Mouse (Mus musculus): ENCODE results near the gene Lmbr1l. TPM values are rescaled to one million over a fixed set of nuclear protein-coding genes. Genes with fewer than 3 reads are reported as not detected.

Gene Lmbr1l
- polyA plus RNA-seq, 1 experiment from 2014 or later, result 4.5 TPM

GRCm38 (mm10) chr15:98917091-98917490 is 940 bp downstream of the Lmbr1l start:
- Histone ChIP-seq H3K27me3 (ENCODE audit: insufficient read depth, low read length) (no peaks in the 10 kb centered on the region), H3K36me3 (ENCODE audit: insufficient read depth) (peaks cover 11% of the 10 kb centered on the region), H3K4me3 (ENCODE audit: low read depth, low read length) (peak overlapping the region; percentile 86), H3K27ac (ENCODE audit: low read depth) (peak overlapping the region; percentile 96), H3K4me1 (ENCODE audit: insufficient read depth) (no peaks in the 10 kb centered on the region; the same call in 1 of the 2 replicates), H3K4me2 (peak overlapping the region; percentile 86), H3K9ac (peak overlapping the region; percentile 79), H3K9me3 (ENCODE audit: low read depth, low read length) (no peaks in the 10 kb centered on the region)
- DNase-seq, result peak; percentile 63
- WGBS, result 1% methylated on average over 14 of the region's 14 CpGs
- TF ChIP-seq CTCF (IDR thresholded peaks at IDR 0.05; ENCODE audit: low read depth), result no peak
- ATAC-seq (ENCODE audit: insufficient read depth), result no peak

GRCm38 (mm10) chr15:98916016-98916415 is 2.0 kb downstream of the Lmbr1l start:
- ATAC-seq (ENCODE audit: insufficient read depth) (no peak), DNase-seq (no peak)
- TF ChIP-seq CTCF (IDR thresholded peaks at IDR 0.05; ENCODE audit: low read depth), result no peak
- Histone ChIP-seq H3K4me3 (ENCODE audit: low read depth, low read length) (no peak overlapping the region), H3K27ac (ENCODE audit: low read depth) (no peak overlapping the region), H3K9ac (0 out of 2 replicates have a peak overlapping the region, but pooled peaks have one; percentile 79), H3K4me2 (peak overlapping the region; percentile 86; the same call in 1 of the 2 replicates), H3K9me3 (ENCODE audit: low read depth, low read length) (no peaks in the 10 kb centered on the region), H3K4me1 (ENCODE audit: insufficient read depth) (no peaks in the 10 kb centered on the region; the same call in 1 of the 2 replicates), H3K27me3 (ENCODE audit: insufficient read depth, low read length) (no peaks in the 10 kb centered on the region), H3K36me3 (ENCODE audit: insufficient read depth) (peaks cover 22% of the 10 kb centered on the region)
- WGBS, result 91% methylated on average over 4 of the region's 4 CpGs

GRCm38 (mm10) chr15:98914903-98915302 is 3.1 kb downstream of the Lmbr1l start:
- no peak overlapping the region for H3K4me2 ChIP-seq
- H3K4me3 ChIP-seq (ENCODE audit: low read depth, low read length), result no peak overlapping the region
- peaks cover 30% of the 10 kb centered on the region for H3K36me3 ChIP-seq (ENCODE audit: insufficient read depth)
- H3K27me3 ChIP-seq (ENCODE audit: insufficient read depth, low read length), result no peaks in the 10 kb centered on the region
- TF ChIP-seq CTCF (IDR thresholded peaks at IDR 0.05; ENCODE audit: low read depth), result no peak
- 85% methylated on average over 6 of the region's 6 CpGs for WGBS
- no peak overlapping the region for H3K9ac ChIP-seq
- H3K4me1 ChIP-seq (ENCODE audit: insufficient read depth), result no peaks in the 10 kb centered on the region; the same call in 1 of the 2 replicates
- ATAC-seq (ENCODE audit: insufficient read depth), result no peak
- no peaks in the 10 kb centered on the region for H3K9me3 ChIP-seq (ENCODE audit: low read depth, low read length)
- DNase-seq, result no peak
- H3K27ac ChIP-seq (ENCODE audit: low read depth), result no peak overlapping the region

- no peak overlapping the region for H3K4me2 ChIP-seq
- peaks cover 48% of the 10 kb centered on the region for H3K36me3 ChIP-seq (ENCODE audit: insufficient read depth)
- no peaks in the 10 kb centered on the region for H3K4me1 ChIP-seq (ENCODE audit: insufficient read depth)
- 32% methylated on average over 10 of the region's 10 CpGs for WGBS
- H3K9ac ChIP-seq, result no peak overlapping the region
- H3K4me3 ChIP-seq (ENCODE audit: low read depth, low read length), result no peak overlapping the region
- H3K27me3 ChIP-seq (ENCODE audit: insufficient read depth, low read length), result peaks cover 6% of the 10 kb centered on the region; the same call in 1 of the 2 replicates
- peak; percentile 80 for TF ChIP-seq CTCF (IDR thresholded peaks at IDR 0.05; ENCODE audit: low read depth)
- ATAC-seq (ENCODE audit: insufficient read depth), result no peak
- no peak overlapping the region for H3K27ac ChIP-seq (ENCODE audit: low read depth)
- DNase-seq, result peak; percentile 73
- H3K9me3 ChIP-seq (ENCODE audit: low read depth, low read length), result no peaks in the 10 kb centered on the region
Measured at GRCm38 (mm10) chr15:98904692-98905091, 13.3 kb downstream of the Lmbr1l start.

- ATAC-seq (ENCODE audit: insufficient read depth) (no peak), DNase-seq (no peak)
- H3K4me2 ChIP-seq, result no peak overlapping the region
- TF ChIP-seq CTCF (IDR thresholded peaks at IDR 0.05; ENCODE audit: low read depth), result no peak
- H3K9ac ChIP-seq, result no peak overlapping the region
- no peak overlapping the region for H3K4me3 ChIP-seq (ENCODE audit: low read depth, low read length)
- peaks cover 28% of the 10 kb centered on the region for H3K36me3 ChIP-seq (ENCODE audit: insufficient read depth)
- peaks cover 7% of the 10 kb centered on the region; the same call in 1 of the 2 replicates for H3K4me1 ChIP-seq (ENCODE audit: insufficient read depth)
- no peak overlapping the region for H3K27ac ChIP-seq (ENCODE audit: low read depth)
- WGBS, result 87% methylated on average over 2 of the region's 2 CpGs
- H3K9me3 ChIP-seq (ENCODE audit: low read depth, low read length), result no peaks in the 10 kb centered on the region
- peaks cover 26% of the 10 kb centered on the region for H3K27me3 ChIP-seq (ENCODE audit: insufficient read depth, low read length)
Measured at GRCm38 (mm10) chr15:98902600-98902999, 15.4 kb downstream of the Lmbr1l start.

GRCm38 (mm10) chr15:98901530-98901929 is 16.5 kb downstream of the Lmbr1l start:
- Histone ChIP-seq H3K9me3 (ENCODE audit: low read depth, low read length) (no peaks in the 10 kb centered on the region), H3K4me1 (ENCODE audit: insufficient read depth) (peaks cover 7% of the 10 kb centered on the region; the same call in 1 of the 2 replicates), H3K36me3 (ENCODE audit: insufficient read depth) (peaks cover 21% of the 10 kb centered on the region), H3K9ac (no peak overlapping the region), H3K27ac (ENCODE audit: low read depth) (no peak overlapping the region), H3K27me3 (ENCODE audit: insufficient read depth, low read length) (peaks cover 36% of the 10 kb centered on the region), H3K4me2 (no peak overlapping the region), H3K4me3 (ENCODE audit: low read depth, low read length) (no peak overlapping the region)
- TF ChIP-seq CTCF (IDR thresholded peaks at IDR 0.05; ENCODE audit: low read depth), result no peak
- 61% methylated on average over 1 of the region's 1 CpGs for WGBS
- no peak for ATAC-seq (ENCODE audit: insufficient read depth)
- DNase-seq, result no peak

- TF ChIP-seq CTCF (IDR thresholded peaks at IDR 0.05; ENCODE audit: low read depth), result no peak
- H3K27me3 ChIP-seq (ENCODE audit: insufficient read depth, low read length), result peaks cover 70% of the 10 kb centered on the region
- no peak within 1 kb of the TSS for H3K27ac ChIP-seq (ENCODE audit: low read depth)
- H3K36me3 ChIP-seq (ENCODE audit: insufficient read depth), result no peaks in the 10 kb centered on the region
- DNase-seq (peak; percentile 56), ATAC-seq (ENCODE audit: insufficient read depth) (no peak)
- H3K4me1 ChIP-seq (ENCODE audit: insufficient read depth), result peaks cover 14% of the 10 kb centered on the region; the same call in 1 of the 2 replicates
- peak within 1 kb of the TSS; percentile 54 for H3K4me2 ChIP-seq
- H3K9me3 ChIP-seq (ENCODE audit: low read depth, low read length), result no peaks in the 10 kb centered on the region
- WGBS, result under 1% methylated on average over 41 of the region's 41 CpGs
- no peak within 1 kb of the TSS for H3K9ac ChIP-seq
- peak within 1 kb of the TSS; percentile 26 for H3K4me3 ChIP-seq (ENCODE audit: low read depth, low read length)
Measured at GRCm38 (mm10) chr15:98897928-98898800, 19.9 kb downstream of the Lmbr1l start, which contains the start of gene Dhh. Gene Dhh (minus strand): TSS chr15:98898540.

Data from lung, embryonic 14.5 days (tissue).